Mouse (Mus musculus) urinary bladder, postnatal 25 days (tissue): ENCODE data around the gene Cdk17.

Experiments used
- DNase-seq: peaks from one replicate; pipeline ENCODE4 v3.0.0; 2022; ENCODE audit warnings: low spot score

The Cdk17 gene

DNA sequence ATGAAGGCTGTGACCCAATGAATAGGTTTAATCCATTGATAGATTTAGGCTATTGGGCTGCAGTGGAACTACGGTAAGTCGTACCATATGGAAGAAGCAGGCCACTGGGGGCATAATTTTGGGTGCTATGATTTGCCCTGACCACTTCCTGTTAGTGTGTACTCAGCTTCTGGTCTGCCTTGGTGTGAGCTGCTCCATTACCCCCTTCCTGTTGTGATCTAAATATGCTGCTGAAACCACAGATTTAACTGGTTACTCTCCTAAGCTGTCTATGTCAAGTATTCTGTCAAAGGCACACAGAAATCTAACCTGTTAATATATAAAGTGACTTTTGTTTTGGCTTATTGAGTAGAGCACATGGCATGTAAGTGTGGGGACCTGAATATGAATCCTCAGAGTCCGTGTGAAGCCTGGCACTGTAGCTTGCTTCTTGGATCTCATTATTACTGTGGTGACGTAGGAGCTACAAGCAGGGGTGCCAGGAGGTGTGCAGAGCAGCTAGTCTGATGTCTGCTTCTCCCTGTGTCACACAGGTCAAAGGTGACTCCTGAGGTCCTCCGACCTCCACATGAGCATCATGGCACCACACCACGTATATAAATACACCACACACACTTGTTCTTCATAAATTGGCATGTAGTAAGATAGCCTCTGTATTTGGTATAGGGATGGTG is 10.6 kb downstream of the Cdk17 start:
- no peak for DNase-seq

DNA sequence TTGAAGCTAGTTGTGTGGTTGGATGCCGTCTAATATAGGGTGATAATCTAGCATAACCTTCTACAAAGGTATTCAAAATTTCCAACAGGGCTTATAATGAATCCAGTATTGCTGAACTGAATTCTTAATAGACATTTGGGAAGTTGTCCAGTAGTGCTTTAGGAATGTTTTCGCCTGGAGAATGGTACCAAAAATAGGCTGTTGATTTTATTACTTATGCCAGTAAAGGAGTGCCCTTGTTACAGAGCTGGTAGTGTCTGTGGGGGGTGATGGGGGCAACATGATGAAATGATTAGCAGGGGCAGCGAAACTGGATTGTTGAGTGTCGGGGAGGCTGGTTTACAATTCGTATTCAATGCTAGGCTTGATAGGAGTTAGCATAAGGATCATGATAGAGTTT is 16.8 kb downstream of the Cdk17 start:
- DNase-seq: no peak

GRCm38 (mm10) chr10:93177874-93178273 is 17.2 kb downstream of the Cdk17 start:
- DNase-seq: no peak

GRCm38 (mm10) chr10:93178662-93179061 is 18.0 kb downstream of the Cdk17 start:
- no peak for DNase-seq

GRCm38 (mm10) chr10:93179669-93180460 is 19.2 kb downstream of the Cdk17 start:
- DNase-seq: no peak

DNA sequence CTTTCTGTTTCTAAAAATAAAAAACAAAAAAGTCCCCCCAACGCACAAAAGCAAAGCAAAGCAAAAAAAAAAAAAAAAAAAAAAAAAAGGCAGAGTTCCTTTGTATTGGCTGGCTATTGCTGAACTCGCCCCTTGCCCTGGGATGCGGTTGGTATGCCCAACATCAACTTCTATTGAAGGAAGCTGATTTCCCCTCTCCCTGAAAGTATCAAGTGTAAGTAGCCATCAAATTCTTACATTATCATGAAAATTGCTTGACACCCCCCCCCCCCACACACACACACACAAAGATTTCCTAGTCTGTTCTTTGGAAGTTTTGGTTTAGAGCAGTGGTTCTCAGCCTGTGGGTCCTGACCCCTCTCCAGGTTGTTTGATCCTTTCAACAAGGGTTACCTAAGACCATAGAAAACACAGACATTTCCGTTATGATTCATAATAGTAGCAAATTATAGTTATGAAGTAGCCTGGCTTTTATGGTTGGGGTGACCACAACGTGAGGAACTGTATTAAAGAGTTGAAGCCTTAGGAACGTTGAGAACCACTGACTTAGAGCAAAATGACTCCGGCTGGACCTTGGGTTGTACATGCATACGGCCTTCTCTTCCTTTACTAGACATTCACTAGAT is 23.8 kb downstream of the Cdk17 start:
- DNase-seq: no peak

DNA sequence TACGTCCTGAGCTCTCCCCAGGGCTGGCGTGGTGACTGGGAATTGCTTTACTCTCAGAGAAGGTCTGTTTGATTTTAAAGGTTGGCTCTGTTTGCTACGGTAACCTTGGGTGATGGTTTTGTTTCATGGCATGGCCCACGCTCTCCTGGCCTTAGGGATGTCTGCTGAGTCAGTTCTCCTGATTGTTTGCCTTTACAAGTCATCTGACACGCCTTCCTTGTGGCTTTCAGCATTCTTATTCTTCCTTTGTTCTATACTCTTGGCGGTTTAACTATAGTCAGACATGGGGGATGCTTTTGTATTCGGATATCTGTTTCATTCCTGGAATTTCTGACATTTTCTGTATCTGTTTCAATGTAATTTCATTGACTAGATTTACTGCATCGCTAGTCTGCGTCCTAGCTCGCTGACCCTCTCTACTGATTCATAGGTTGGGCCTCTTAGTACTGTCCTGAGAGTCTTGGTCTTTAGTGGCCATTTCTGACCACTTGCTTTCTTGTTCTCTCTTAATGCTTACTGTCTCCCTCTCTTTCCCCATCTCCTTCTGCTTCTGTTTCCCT is 27.8 kb downstream of the Cdk17 start:
- no peak for DNase-seq

- DNase-seq: no peak
These were observed 30.0 kb downstream of the Cdk17 start for GRCm38 (mm10) chr10:93190475-93191262.

DNA sequence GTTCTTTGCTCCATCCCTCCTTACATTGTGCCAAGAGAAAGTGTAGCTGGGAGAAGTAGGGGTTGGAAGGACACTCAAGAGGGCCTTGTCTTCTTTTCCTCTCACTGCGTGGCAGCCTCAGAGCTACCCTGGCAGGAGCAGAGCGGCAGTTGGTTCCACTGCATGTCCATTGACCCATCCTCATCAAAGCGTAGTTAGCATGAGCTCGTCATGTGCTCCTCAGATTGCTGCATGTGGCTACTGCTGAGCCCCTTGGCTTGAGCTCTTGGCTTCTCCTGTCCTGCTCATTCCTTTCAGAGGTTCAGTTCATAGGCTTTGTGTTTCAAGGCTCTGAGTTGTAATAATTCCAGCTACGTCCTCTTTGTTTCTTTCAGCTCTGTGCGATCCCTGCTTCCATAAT is 36.4 kb downstream of the Cdk17 start:
- DNase-seq: no peak

DNA sequence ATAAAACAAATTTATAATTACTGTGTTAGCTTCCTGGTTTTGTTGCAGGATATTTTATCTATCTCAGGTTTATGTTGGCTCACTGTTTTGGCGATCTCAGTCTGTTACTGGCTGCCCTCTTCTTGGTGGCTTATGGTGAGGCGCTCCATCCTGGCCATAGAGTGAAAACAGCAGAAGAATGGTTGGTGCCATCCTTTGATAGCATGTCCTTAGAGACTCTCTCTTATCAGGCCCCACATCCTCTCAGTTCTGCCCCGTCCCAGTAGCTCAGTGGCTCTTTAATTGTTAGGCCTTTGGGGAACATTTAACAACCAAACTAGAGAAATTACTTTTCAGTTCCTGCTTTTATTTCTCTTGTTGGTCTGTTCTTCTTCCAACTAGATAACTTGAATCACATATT is 38.3 kb downstream of the Cdk17 start:
- no peak for DNase-seq

- no peak for DNase-seq
These were observed 41.3 kb downstream of the Cdk17 start for GRCm38 (mm10) chr10:93201846-93202458.

- no peak for DNase-seq
These were observed 44.7 kb downstream of the Cdk17 start for GRCm38 (mm10) chr10:93205287-93205956.

GRCm38 (mm10) chr10:93207176-93207575 is 46.5 kb downstream of the Cdk17 start:
- DNase-seq: no peak

DNA sequence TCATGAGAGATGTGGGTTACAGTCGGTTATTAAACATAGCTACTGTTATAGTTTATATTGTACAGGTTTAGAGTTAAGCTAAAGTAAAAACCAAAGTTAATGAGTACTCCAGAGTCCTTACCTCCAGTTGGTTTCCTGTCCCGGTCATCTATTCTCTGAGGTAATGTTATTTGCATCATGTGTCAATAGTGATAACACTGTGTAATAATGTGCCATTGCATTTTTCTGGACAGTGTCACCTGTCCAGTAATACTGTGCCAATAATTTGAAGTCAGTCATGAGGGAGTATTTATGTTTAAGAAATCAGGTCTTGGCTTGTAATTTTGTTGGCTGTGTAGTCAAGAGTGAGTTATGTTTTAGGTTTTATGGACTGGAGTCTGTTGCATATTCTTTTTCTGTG is 52.0 kb downstream of the Cdk17 start:
- no peak for DNase-seq

DNA sequence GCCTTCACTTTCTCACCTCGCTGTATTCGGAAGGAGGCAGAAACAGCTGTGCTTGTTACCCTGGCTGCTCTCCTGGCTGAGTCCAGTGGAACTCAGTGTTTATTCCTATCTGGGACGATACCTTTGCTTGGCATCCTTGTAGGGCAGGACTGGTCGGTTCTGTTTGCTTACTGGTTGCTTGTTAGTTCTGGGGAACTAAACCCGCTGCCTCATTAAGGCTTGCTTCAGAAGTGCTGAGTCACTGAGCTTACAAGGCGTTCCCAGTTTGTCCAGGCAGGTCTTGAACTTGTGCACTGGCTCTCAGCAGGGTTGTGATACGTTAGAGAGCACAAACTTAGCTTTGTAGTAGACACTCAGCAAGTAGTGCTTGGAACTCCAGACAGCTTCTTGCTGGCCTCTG is 52.7 kb downstream of the Cdk17 start:
- DNase-seq: no peak

GRCm38 (mm10) chr10:93214251-93214650 is 53.6 kb downstream of the Cdk17 start:
- no peak for DNase-seq

- no peak for DNase-seq
These were observed 54.5 kb downstream of the Cdk17 start for GRCm38 (mm10) chr10:93215051-93215763.

GRCm38 (mm10) chr10:93225751-93226150 is 65.1 kb downstream of the Cdk17 start:
- DNase-seq: no peak

GRCm38 (mm10) chr10:93227921-93228320 is 67.2 kb downstream of the Cdk17 start:
- no peak for DNase-seq

GRCm38 (mm10) chr10:93228401-93229007 is 67.8 kb downstream of the Cdk17 start:
- DNase-seq: no peak
